Mouse (Mus musculus): ENCODE results near the gene Gm4792. TPM values are rescaled to one million over a fixed set of nuclear protein-coding genes. Genes with fewer than 3 reads are reported as not detected.
A peak's percentile ranks its signal among the peaks of the same experiment; 100 is the strongest.

Gene Gm4792
- polyA plus RNA-seq, 1 experiment = not detected

- no peaks in the 10 kb centered on the region for H3K79me3 ChIP-seq (ENCODE audit: low read depth)
- peaks cover 3% of the 10 kb centered on the region for H3K27me3 ChIP-seq (ENCODE audit: control insufficient read depth, insufficient read depth, insufficient read length)
- H3K4me3 ChIP-seq (ENCODE audit: insufficient read depth, poor library complexity, severe bottlenecking) = no peak overlapping the region
- no peaks in the 10 kb centered on the region for H3K36me3 ChIP-seq (ENCODE audit: control insufficient read depth, insufficient read depth)
- H3K79me2 ChIP-seq (ENCODE audit: control insufficient read depth, insufficient read depth) = no peaks in the 10 kb centered on the region
- H3ac ChIP-seq (ENCODE audit: control insufficient read depth, insufficient read length, low read depth) = no peak overlapping the region
- TF ChIP-seq CEBPB (IDR thresholded peaks at IDR 0.05; ENCODE audit: low read depth) (no peak), USF1 (IDR thresholded peaks at IDR 0.05; ENCODE audit: low read depth) (no peak), MAX (IDR thresholded peaks at IDR 0.05) (no peak), MYOG (IDR thresholded peaks at IDR 0.05; ENCODE audit: control insufficient read depth, extremely low read depth, insufficient read length) (no peak), CTCF (IDR thresholded peaks at IDR 0.05; ENCODE audit: control insufficient read depth, insufficient read depth, insufficient read length) (no peak), MYOD1 (IDR thresholded peaks at IDR 0.05; ENCODE audit: control insufficient read depth, insufficient read length, low read depth) (no peak), FOSL1 (IDR thresholded peaks at IDR 0.05; ENCODE audit: insufficient read depth, low read length, poor library complexity, severe bottlenecking) (no peak)
These were observed 16.3 kb downstream of the Gm4792 start for GRCm38 (mm10) chr10:94282179-94282578.

- Histone ChIP-seq H3ac (ENCODE audit: control insufficient read depth, insufficient read length, low read depth) (no peak overlapping the region), H3K27me3 (ENCODE audit: control insufficient read depth, insufficient read depth, insufficient read length) (no peaks in the 10 kb centered on the region), H3K36me3 (ENCODE audit: control insufficient read depth, insufficient read depth) (no peaks in the 10 kb centered on the region), H3K79me3 (ENCODE audit: low read depth) (no peaks in the 10 kb centered on the region), H3K4me3 (ENCODE audit: insufficient read depth, poor library complexity, severe bottlenecking) (no peak overlapping the region), H3K79me2 (ENCODE audit: control insufficient read depth, insufficient read depth) (no peaks in the 10 kb centered on the region)
- TF ChIP-seq CTCF (IDR thresholded peaks at IDR 0.05; ENCODE audit: control insufficient read depth, insufficient read depth, insufficient read length) (no peak), USF1 (IDR thresholded peaks at IDR 0.05; ENCODE audit: low read depth) (no peak), CEBPB (IDR thresholded peaks at IDR 0.05; ENCODE audit: low read depth) (no peak), MYOD1 (IDR thresholded peaks at IDR 0.05; ENCODE audit: control insufficient read depth, insufficient read length, low read depth) (no peak), MAX (IDR thresholded peaks at IDR 0.05) (no peak), MYOG (IDR thresholded peaks at IDR 0.05; ENCODE audit: control insufficient read depth, extremely low read depth, insufficient read length) (no peak), FOSL1 (IDR thresholded peaks at IDR 0.05; ENCODE audit: insufficient read depth, low read length, poor library complexity, severe bottlenecking) (no peak)
These were observed 22.0 kb downstream of the Gm4792 start for GRCm38 (mm10) chr10:94276511-94276910.

GRCm38 (mm10) chr10:94275321-94275720, 23.2 kb downstream of the Gm4792 start:
- TF ChIP-seq CTCF (IDR thresholded peaks at IDR 0.05; ENCODE audit: control insufficient read depth, insufficient read depth, insufficient read length) (no peak), FOSL1 (IDR thresholded peaks at IDR 0.05; ENCODE audit: insufficient read depth, low read length, poor library complexity, severe bottlenecking) (no peak), MAX (IDR thresholded peaks at IDR 0.05) (no peak), MYOG (IDR thresholded peaks at IDR 0.05; ENCODE audit: control insufficient read depth, extremely low read depth, insufficient read length) (no peak), CEBPB (IDR thresholded peaks at IDR 0.05; ENCODE audit: low read depth) (no peak)
- Histone ChIP-seq H3K79me2 (ENCODE audit: control insufficient read depth, insufficient read depth) (no peaks in the 10 kb centered on the region), H3K4me3 (ENCODE audit: insufficient read depth, poor library complexity, severe bottlenecking) (no peak overlapping the region), H3ac (ENCODE audit: control insufficient read depth, insufficient read length, low read depth) (no peak overlapping the region), H3K79me3 (ENCODE audit: low read depth) (no peaks in the 10 kb centered on the region), H3K36me3 (ENCODE audit: control insufficient read depth, insufficient read depth) (no peaks in the 10 kb centered on the region), H3K27me3 (ENCODE audit: control insufficient read depth, insufficient read depth, insufficient read length) (no peaks in the 10 kb centered on the region)

GRCm38 (mm10) chr10:94265656-94266542, 32.6 kb downstream of the Gm4792 start:
- peaks cover 24% of the 10 kb centered on the region for H3K27me3 ChIP-seq (ENCODE audit: control insufficient read depth, insufficient read depth, insufficient read length)
- no peaks in the 10 kb centered on the region for H3K79me2 ChIP-seq (ENCODE audit: control insufficient read depth, insufficient read depth)
- no peak overlapping the region for H3K4me3 ChIP-seq (ENCODE audit: insufficient read depth, poor library complexity, severe bottlenecking)
- TF ChIP-seq FOSL1 (IDR thresholded peaks at IDR 0.05; ENCODE audit: insufficient read depth, low read length, poor library complexity, severe bottlenecking) = no peak
- TF ChIP-seq MAX (IDR thresholded peaks at IDR 0.05) = no peak
- no peak for TF ChIP-seq MYOG (IDR thresholded peaks at IDR 0.05; ENCODE audit: control insufficient read depth, extremely low read depth, insufficient read length)
- TF ChIP-seq USF1 (IDR thresholded peaks at IDR 0.05; ENCODE audit: low read depth) = no peak
- H3ac ChIP-seq (ENCODE audit: control insufficient read depth, insufficient read length, low read depth) = no peak overlapping the region
- no peaks in the 10 kb centered on the region for H3K36me3 ChIP-seq (ENCODE audit: control insufficient read depth, insufficient read depth)
- H3K79me3 ChIP-seq (ENCODE audit: low read depth) = no peaks in the 10 kb centered on the region

GRCm38 (mm10) chr10:94263211-94263610, 35.3 kb downstream of the Gm4792 start:
- Histone ChIP-seq H3ac (ENCODE audit: control insufficient read depth, insufficient read length, low read depth) (no peak overlapping the region), H3K36me3 (ENCODE audit: control insufficient read depth, insufficient read depth) (no peaks in the 10 kb centered on the region), H3K4me3 (ENCODE audit: insufficient read depth, poor library complexity, severe bottlenecking) (no peak overlapping the region), H3K79me3 (ENCODE audit: low read depth) (no peaks in the 10 kb centered on the region), H3K27me3 (ENCODE audit: control insufficient read depth, insufficient read depth, insufficient read length) (peaks cover 24% of the 10 kb centered on the region), H3K79me2 (ENCODE audit: control insufficient read depth, insufficient read depth) (no peaks in the 10 kb centered on the region)
- TF ChIP-seq MAX (IDR thresholded peaks at IDR 0.05) = no peak
- TF ChIP-seq MYOG (IDR thresholded peaks at IDR 0.05; ENCODE audit: control insufficient read depth, extremely low read depth, insufficient read length) = no peak
- TF ChIP-seq USF1 (IDR thresholded peaks at IDR 0.05; ENCODE audit: low read depth) = peak; percentile 64

GRCm38 (mm10) chr10:94262646-94263045, 35.9 kb downstream of the Gm4792 start:
- Histone ChIP-seq H3K79me2 (ENCODE audit: control insufficient read depth, insufficient read depth) (no peaks in the 10 kb centered on the region), H3K4me3 (ENCODE audit: insufficient read depth, poor library complexity, severe bottlenecking) (no peak overlapping the region), H3ac (ENCODE audit: control insufficient read depth, insufficient read length, low read depth) (no peak overlapping the region), H3K79me3 (ENCODE audit: low read depth) (no peaks in the 10 kb centered on the region), H3K36me3 (ENCODE audit: control insufficient read depth, insufficient read depth) (no peaks in the 10 kb centered on the region), H3K27me3 (ENCODE audit: control insufficient read depth, insufficient read depth, insufficient read length) (peaks cover 24% of the 10 kb centered on the region)
- no peak for TF ChIP-seq MAX (IDR thresholded peaks at IDR 0.05)
- TF ChIP-seq CEBPB (IDR thresholded peaks at IDR 0.05; ENCODE audit: low read depth) = no peak
- no peak for TF ChIP-seq CTCF (IDR thresholded peaks at IDR 0.05; ENCODE audit: control insufficient read depth, insufficient read depth, insufficient read length)
- TF ChIP-seq FOSL1 (IDR thresholded peaks at IDR 0.05; ENCODE audit: insufficient read depth, low read length, poor library complexity, severe bottlenecking) = no peak
- no peak for TF ChIP-seq MYOD1 (IDR thresholded peaks at IDR 0.05; ENCODE audit: control insufficient read depth, insufficient read length, low read depth)
- TF ChIP-seq USF1 (IDR thresholded peaks at IDR 0.05; ENCODE audit: low read depth) = no peak
- TF ChIP-seq MYOG (IDR thresholded peaks at IDR 0.05; ENCODE audit: control insufficient read depth, extremely low read depth, insufficient read length) = no peak
